Mouse (Mus musculus) cerebellum, adult 8-10 months (tissue): ENCODE results near the gene Gm16368.
"Not testable (repeated sequence)": the region's sequence is repeated elsewhere in the genome, so short reads cannot be mapped to it uniquely, and the experiment has no call there.

Experiments
- DNase-seq: peaks from one replicate; pipeline ENCODE4 v3.0.0; 2022

The Gm16368 gene

GRCm38 (mm10) chr12:88083397-88083796 lies at the start of gene Gm16368:
TSS of gene Gm16368 (plus strand) at chr12:88083697.
- not testable (repeated sequence) for DNase-seq

DNA sequence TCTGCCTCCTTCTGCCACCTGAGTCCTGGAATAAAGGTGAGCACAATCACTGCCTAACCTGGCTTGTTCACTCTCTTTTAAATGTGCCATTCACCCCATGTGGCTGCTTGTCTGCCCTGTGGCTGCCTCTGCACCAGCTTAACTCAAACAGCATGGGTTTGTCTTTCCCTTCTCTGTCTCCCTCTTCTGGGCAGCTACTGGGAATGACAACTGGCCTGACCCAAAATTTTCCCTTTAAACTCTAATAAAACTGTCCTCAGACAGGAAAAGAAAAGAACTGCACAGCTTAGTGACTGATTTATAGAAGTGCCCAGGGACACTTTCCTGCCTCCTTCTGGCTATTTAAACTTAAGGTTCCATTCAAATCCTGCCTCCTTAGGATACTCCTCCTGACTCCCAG lies 44.4 kb upstream of the Gm16368 start:
- not testable (repeated sequence) for DNase-seq

DNA sequence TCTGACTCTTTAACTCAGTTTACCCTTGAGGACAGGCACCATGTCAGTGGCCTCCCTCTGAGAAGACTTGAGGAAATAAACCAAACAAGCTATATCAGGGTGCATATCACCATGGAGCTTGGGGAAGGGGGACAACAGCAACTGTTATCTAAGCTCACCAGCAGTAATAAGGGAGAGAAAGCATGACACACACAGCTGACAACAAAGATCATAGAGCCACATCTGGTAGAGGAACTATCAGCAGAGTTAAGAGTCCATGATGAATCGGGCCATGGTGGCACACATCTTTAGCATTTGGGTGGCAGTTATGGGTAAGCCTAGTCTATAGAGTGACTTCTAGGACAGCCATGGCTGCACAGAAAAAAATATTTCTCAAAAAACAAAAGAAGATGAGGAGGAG lies 43.8 kb upstream of the Gm16368 start:
- not testable (repeated sequence) for DNase-seq

DNA sequence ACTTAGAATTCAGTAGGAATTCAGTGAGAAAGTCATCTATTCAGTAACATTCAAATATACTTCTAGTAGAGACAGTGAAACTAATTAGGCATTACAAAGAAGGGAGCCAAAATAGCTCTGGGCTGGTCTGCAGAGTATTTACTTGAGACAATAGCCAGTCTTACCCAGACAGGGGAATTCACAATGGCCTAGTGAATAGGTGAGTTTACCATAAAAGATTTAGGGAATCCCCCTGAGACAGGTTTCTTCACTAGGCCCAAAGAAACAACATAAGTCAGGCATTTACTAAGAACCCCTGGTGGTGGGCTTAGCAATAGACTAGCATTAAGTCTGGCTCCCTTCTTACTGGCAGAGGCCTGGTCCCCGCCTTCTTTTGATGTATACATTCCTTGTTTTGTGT lies 38.3 kb upstream of the Gm16368 start:
- not testable (repeated sequence) for DNase-seq
